Mouse (Mus musculus) neutrophil, adult 83 days (primary cell): Measurements from ENCODE around the gene Sult1d1. TPM values are rescaled to one million over a fixed set of nuclear protein-coding genes. Genes with fewer than 3 reads are reported as not detected.

ENCODE experiments used
- total RNA-seq, 2 experiments: library from RNA; stranded (reverse); gene quantifications; one replicate each; pipeline ENCODE4 v1.2.4; 2023

Gene Sult1d1
- total RNA-seq: not detected

GRCm38 (mm10) chr5:87568845-87569244 lies at the start of gene Sult1d1:
Gene Sult1d1, minus strand, starts transcription at chr5:87569027.

DNA sequence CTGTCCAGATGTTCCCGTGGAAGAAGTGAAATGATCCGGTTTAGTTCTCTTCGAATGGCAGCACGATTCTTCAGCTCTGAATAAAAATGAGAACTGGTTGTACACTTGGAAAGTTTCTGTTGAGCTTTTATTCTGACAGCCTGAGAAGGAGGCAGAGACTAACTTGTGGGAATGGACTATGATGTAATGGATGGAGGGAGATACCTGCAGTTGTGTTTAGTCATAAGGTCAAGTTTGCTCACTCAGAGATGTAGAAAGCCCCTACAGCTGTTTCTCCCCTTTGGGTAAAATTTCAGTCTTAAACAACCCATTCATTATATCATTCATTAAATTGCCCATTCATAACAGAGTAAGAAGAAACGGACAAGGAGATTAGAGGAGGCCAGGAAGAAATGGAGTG lies 22.7 kb upstream of the Sult1d1 start, which contains the start of gene Sult1e1:
Sult1e1 (minus strand) TSS at position 101 of the 400 bp plus-strand sequence.

DNA sequence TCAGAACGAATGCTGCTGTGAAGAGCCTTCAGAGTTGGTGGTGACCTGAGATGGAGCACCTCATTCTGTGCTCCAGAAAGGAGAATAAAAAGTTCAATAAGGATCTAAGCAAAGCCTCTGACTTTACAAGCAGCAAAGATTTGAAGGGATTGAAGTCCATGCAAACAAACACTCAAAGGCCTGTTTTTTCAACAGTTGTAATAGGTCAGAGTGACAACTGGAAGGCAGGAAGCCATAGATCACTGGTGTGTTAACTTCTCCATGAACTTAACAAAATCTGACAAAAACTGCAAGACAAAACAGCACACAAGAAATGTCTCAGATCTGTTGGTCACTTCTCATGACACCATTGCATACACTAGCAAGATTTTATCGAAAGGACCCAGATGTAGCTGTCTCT lies 30.7 kb downstream of the Sult1d1 start, which contains the start of gene Sult1b1:
Sult1b1 (minus strand) TSS at position 85 of the 400 bp plus-strand sequence.

Other genes with a start within 250 kb of the Sult1d1 start
- not detected for gene Ugt2a3, start 231.8 kb downstream of the Sult1d1 start, total RNA-seq
- gene Ugt2b38, start 144.8 kb downstream of the Sult1d1 start, total RNA-seq: not detected
- gene Ugt2a2, start 86.8 kb downstream of the Sult1d1 start, total RNA-seq: not detected
- gene Gm43638, start 82.2 kb downstream of the Sult1d1 start, total RNA-seq: not detected
- gene Ugt2a1, start 78.2 kb downstream of the Sult1d1 start, total RNA-seq: not detected
- gene Sult1b1, start 30.8 kb downstream of the Sult1d1 start, total RNA-seq: not detected
- not detected for gene Sult1e1, start 22.6 kb upstream of the Sult1d1 start, total RNA-seq
- gene Csn1s1, start 97.2 kb upstream of the Sult1d1 start, total RNA-seq: not detected
- not detected for gene Csn2, start 130.6 kb upstream of the Sult1d1 start, total RNA-seq
- not detected for gene Csn1s2a, start 205.5 kb upstream of the Sult1d1 start, total RNA-seq
- not detected for gene Csn1s2b, start 239.1 kb upstream of the Sult1d1 start, total RNA-seq